Mouse (Mus musculus) cerebellum, adult 11 months (tissue): ENCODE data around the gene Fbxw19.
"Not testable (repeated sequence)": the region's sequence is repeated elsewhere in the genome, so short reads cannot be mapped to it uniquely, and the experiment has no call there.

Experiments used
- DNase-seq: peaks from one replicate; pipeline ENCODE4 v3.0.0; 2022

Gene Fbxw19

GRCm38 (mm10) chr9:109495775-109496174, at the start of gene Fbxw19:
Gene Fbxw19, minus strand, starts transcription at chr9:109495875.
- not testable (repeated sequence) for DNase-seq

GRCm38 (mm10) chr9:109523385-109524064, 27.9 kb upstream of the Fbxw19 start:
- no peak for DNase-seq

DNA sequence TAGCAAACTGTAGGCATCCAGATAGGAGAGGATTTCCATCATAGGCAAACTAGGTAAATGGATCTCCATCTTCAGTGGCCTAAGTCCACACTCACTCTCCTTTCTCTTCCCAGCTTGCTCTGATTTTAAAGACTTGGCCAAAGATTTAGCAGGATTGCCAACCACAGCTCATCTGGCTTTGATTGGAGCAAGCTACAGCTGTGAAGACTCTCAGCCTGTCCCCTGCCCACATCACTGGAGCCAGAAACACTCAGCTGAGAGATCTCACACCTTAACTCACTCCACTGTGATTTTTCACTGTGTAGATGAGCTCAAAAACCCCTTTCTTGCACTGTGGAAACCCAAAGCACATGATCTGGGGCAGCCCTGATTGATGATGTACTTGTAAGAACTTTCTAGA, 46.6 kb downstream of the Fbxw19 start, which contains the start of gene Fbxw16:
TSS of gene Fbxw16 (minus strand) at position 101 of the 400 bp plus-strand sequence.
- no peak for DNase-seq

- no peak for DNase-seq
Measured at GRCm38 (mm10) chr9:109432956-109433355, 62.7 kb downstream of the Fbxw19 start.
